In the genomic region with DNA sequence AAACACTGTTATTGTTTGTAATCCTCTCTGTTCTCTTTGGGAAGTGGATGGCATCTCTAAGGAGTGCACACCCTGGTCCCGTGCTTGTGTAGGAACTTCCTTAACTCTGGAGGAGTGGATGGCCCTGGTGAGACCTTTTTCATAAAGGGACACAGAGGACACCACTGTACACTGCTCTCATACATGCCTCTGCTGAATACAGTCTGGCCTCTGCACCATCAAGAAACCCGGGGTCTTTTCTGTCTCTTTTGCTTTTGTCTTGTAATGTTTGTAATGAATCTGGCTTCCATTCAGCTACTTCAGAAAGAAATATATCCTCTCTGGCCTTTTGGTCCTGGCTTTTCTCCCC, we compare ENCODE assay signal across 20 mouse cellular contexts.
DNase-seq lines count a peak whose midpoint lies in the region; ATAC-seq and TF ChIP-seq lines count a peak whose summit lies in the region.
"Had no signal": no experiment of that assay in that cellular context is flagged by ENCODE, and none has a peak within 500 bp of the region (broad histone marks: within the 10 kb centered on the region; RNA-seq: fewer than 3 reads in every experiment).

No protein-coding gene starts in this region.

- no peak overlapping the region for H3K4me2 ChIP-seq in hindbrain, postnatal 0 days (ENCODE audit: low read depth, low read length)
- no peak overlapping the region for H3K4me2 ChIP-seq in kidney, postnatal 0 days (ENCODE audit: low read length)
- H3K4me2 ChIP-seq in forebrain, embryonic 16.5 days (ENCODE audit: low read length): no peak overlapping the region
- no peak overlapping the region for H3K4me2 ChIP-seq in midbrain, embryonic 16.5 days (ENCODE audit: low read length)
- H3K4me2 ChIP-seq: embryonic facial prominence, embryonic 13.5 days; heart, embryonic 12.5 days; liver, embryonic 11.5 days had no signal

- no peak for TF ChIP-seq CTCF in hindbrain, postnatal 0 days (IDR thresholded peaks at IDR 0.05; ENCODE audit: low read depth)
- TF ChIP-seq CTCF in kidney, postnatal 0 days (IDR thresholded peaks at IDR 0.05; ENCODE audit: low read depth): no peak

- WGBS in hindbrain, embryonic 10.5 days: 67% methylated on average over 2 of the region's 2 CpGs
- 54% methylated on average over 2 of the region's 2 CpGs for WGBS in hindbrain, postnatal 0 days
- whole genome bisulfite sequencing in kidney, postnatal 0 days: 26% methylated on average over 2 of the region's 2 CpGs
- 35% methylated on average over 2 of the region's 2 CpGs for WGBS in forebrain, embryonic 16.5 days
- 26% methylated on average over 2 of the region's 2 CpGs for WGBS in midbrain, embryonic 16.5 days

- H3K27ac ChIP-seq in hindbrain, embryonic 10.5 days: 0 out of 2 replicates have a peak overlapping the region, but pooled peaks have one; percentile 10
- H3K27ac ChIP-seq in hindbrain, postnatal 0 days: no peak overlapping the region
- no peak overlapping the region; the same call in 1 of the 2 replicates for H3K27ac ChIP-seq in kidney, postnatal 0 days
- H3K27ac ChIP-seq in forebrain, embryonic 16.5 days (ENCODE audit: low read length): 0 out of 2 replicates have a peak overlapping the region, but pooled peaks have one; percentile 41
- H3K27ac ChIP-seq in midbrain, embryonic 16.5 days (ENCODE audit: low read length): peak overlapping the region; percentile 10
- H3K27ac ChIP-seq: embryonic facial prominence, embryonic 13.5 days; limb, embryonic 10.5 days had no signal

- ATAC-seq in hindbrain, postnatal 0 days: no peak
- 0 out of 2 replicates have a peak, but pooled peaks have one; percentile 33 for ATAC-seq in kidney, postnatal 0 days (replicated peaks; ENCODE audit: low FRiP score, low read depth)
- peak; percentile 26; the same call in 1 of the 2 replicates for ATAC-seq in forebrain, embryonic 16.5 days
- peak; percentile 69; the same call in 1 of the 2 replicates for ATAC-seq in midbrain, embryonic 16.5 days

- H3K4me3 ChIP-seq in hindbrain, embryonic 10.5 days: no peak overlapping the region
- H3K4me3 ChIP-seq in hindbrain, postnatal 0 days (ENCODE audit: low read length): no peak overlapping the region
- H3K4me3 ChIP-seq in kidney, postnatal 0 days (replicated peaks; ENCODE audit: low read depth, low read length): no peak overlapping the region
- H3K4me3 ChIP-seq in forebrain, embryonic 16.5 days (replicated peaks; ENCODE audit: low read length): no peak overlapping the region
- no peak overlapping the region for H3K4me3 ChIP-seq in midbrain, embryonic 16.5 days (ENCODE audit: low read depth, low read length)
- H3K4me3 ChIP-seq: embryonic facial prominence, embryonic 13.5 days; heart, embryonic 12.5 days; limb, embryonic 10.5 days had no signal

- H3K27me3 ChIP-seq in hindbrain, embryonic 10.5 days (ENCODE audit: insufficient read depth, poor library complexity, severe bottlenecking): no peaks in the 10 kb centered on the region
- H3K27me3 ChIP-seq in hindbrain, postnatal 0 days (ENCODE audit: insufficient read depth, low read length): no peaks in the 10 kb centered on the region
- no peaks in the 10 kb centered on the region for H3K27me3 ChIP-seq in kidney, postnatal 0 days (ENCODE audit: insufficient read depth, low read length)
- H3K27me3 ChIP-seq in forebrain, embryonic 16.5 days (replicated peaks; ENCODE audit: control insufficient read depth, insufficient read depth, low read length): no peaks in the 10 kb centered on the region
- no peaks in the 10 kb centered on the region for H3K27me3 ChIP-seq in midbrain, embryonic 16.5 days (ENCODE audit: control insufficient read depth, insufficient read depth, low read depth, low read length)
- H3K27me3 ChIP-seq: CH12.LX; embryonic facial prominence, embryonic 13.5 days; heart, embryonic 12.5 days had no signal

- H3K36me3 ChIP-seq in hindbrain, embryonic 10.5 days: no peaks in the 10 kb centered on the region
- no peaks in the 10 kb centered on the region for H3K36me3 ChIP-seq in hindbrain, postnatal 0 days (ENCODE audit: insufficient read depth, low read length)
- H3K36me3 ChIP-seq in kidney, postnatal 0 days (ENCODE audit: insufficient read depth, low read length): no peaks in the 10 kb centered on the region
- H3K36me3 ChIP-seq in forebrain, embryonic 16.5 days (ENCODE audit: control insufficient read depth, insufficient read depth): no peaks in the 10 kb centered on the region
- H3K36me3 ChIP-seq in midbrain, embryonic 16.5 days (ENCODE audit: control insufficient read depth, insufficient read depth, low read length): no peaks in the 10 kb centered on the region
- H3K36me3 ChIP-seq: embryonic facial prominence, embryonic 13.5 days; heart, embryonic 12.5 days; limb, embryonic 10.5 days had no signal

- H3K4me1 ChIP-seq in hindbrain, embryonic 10.5 days (replicated peaks): peaks cover 32% of the 10 kb centered on the region
- H3K4me1 ChIP-seq in hindbrain, postnatal 0 days (ENCODE audit: insufficient read depth, low read length): no peaks in the 10 kb centered on the region
- no peaks in the 10 kb centered on the region; the same call in 1 of the 2 replicates for H3K4me1 ChIP-seq in kidney, postnatal 0 days (replicated peaks; ENCODE audit: insufficient read depth, low read length)
- peaks cover 10% of the 10 kb centered on the region; the same call in 1 of the 2 replicates for H3K4me1 ChIP-seq in forebrain, embryonic 16.5 days (replicated peaks; ENCODE audit: control insufficient read depth, insufficient read depth, low read length)
- peaks cover 10% of the 10 kb centered on the region for H3K4me1 ChIP-seq in midbrain, embryonic 16.5 days (ENCODE audit: control insufficient read depth, insufficient read depth, low read length)

- no peak for DNase-seq in hindbrain, embryonic 10.5 days (ENCODE audit: low spot score)
- no peak for DNase-seq in hindbrain, postnatal 0 days (ENCODE audit: low spot score)
- DNase-seq in kidney, postnatal 0 days (ENCODE audit: low spot score): peak; percentile 47
- DNase-seq in kidney, adult 8-10 months: no peak
- no peak for DNase-seq in B cell, adult 2 months
- DNase-seq in ovary, postnatal 36 days (ENCODE audit: low spot score): no peak
- DNase-seq: adrenal gland, postnatal 14 days; cerebellum, adult 9-11 months; heart, postnatal 14 days; kidney, postnatal 14 days; lung, adult 18-20 months; right cerebral cortex, postnatal 4 days; thymus, adult 2 months had no signal

- H3K9ac ChIP-seq in hindbrain, postnatal 0 days (replicated peaks; ENCODE audit: low read length): no peak overlapping the region
- H3K9ac ChIP-seq in kidney, postnatal 0 days (ENCODE audit: low read depth, low read length): no peak overlapping the region
- H3K9ac ChIP-seq in forebrain, embryonic 16.5 days (replicated peaks; ENCODE audit: low read depth, low read length): no peak overlapping the region
- H3K9ac ChIP-seq in midbrain, embryonic 16.5 days (ENCODE audit: low read depth, low read length): no peak overlapping the region
- H3K9ac ChIP-seq: embryonic facial prominence, embryonic 13.5 days; heart, embryonic 12.5 days had no signal

- H3K9me3 ChIP-seq in hindbrain, embryonic 10.5 days: no peaks in the 10 kb centered on the region
- H3K9me3 ChIP-seq in hindbrain, postnatal 0 days (ENCODE audit: low read length): no peaks in the 10 kb centered on the region
- no peaks in the 10 kb centered on the region for H3K9me3 ChIP-seq in kidney, postnatal 0 days (replicated peaks; ENCODE audit: low read length)
- no peaks in the 10 kb centered on the region for H3K9me3 ChIP-seq in forebrain, embryonic 16.5 days (ENCODE audit: control insufficient read depth, low read length)
- H3K9me3 ChIP-seq in midbrain, embryonic 16.5 days (replicated peaks; ENCODE audit: control insufficient read depth, low read length, poor library complexity, severe bottlenecking): no peaks in the 10 kb centered on the region
- H3K9me3 ChIP-seq: embryonic facial prominence, embryonic 13.5 days; heart, embryonic 12.5 days; limb, embryonic 10.5 days had no signal

Comparison
In these comparisons a context has a peak if more than half of its experiments do, and no peak if none do; other contexts are left out.
1. H3K27ac ChIP-seq: peak in hindbrain, embryonic 10.5 days (single experiment), forebrain, embryonic 16.5 days (single experiment) and midbrain, embryonic 16.5 days (single experiment); none in hindbrain, postnatal 0 days (single experiment) and kidney, postnatal 0 days (single experiment).